Mouse (Mus musculus) embryonic facial prominence, embryonic 14.5 days (tissue): ENCODE measurements at regions not wholly inside any gene's neighbourhood (a gene's known extent, or its start where the extent isn't known, plus 50 kb on each side); places are given as distances from the start of the nearest gene placed in this dataset.

ENCODE experiments used
- ATAC-seq: fragments of 200-750 bp; cut with Nextera tagmentation; 2 replicates; pipeline ENCODE4 v1.8.0; 2017; ENCODE audit warnings: low read depth, moderate number of reproducible peaks, moderate TSS enrichment
- DNase-seq: peaks from one replicate; pipeline ENCODE4 v3.0.0-alpha.2; 2015; ENCODE audit warnings: low spot score
- H3K27ac ChIP-seq: fragments of 300-500 bp; sonication (generic); replicated peaks from 2 replicates; pipeline ENCODE4 v1.5.1; 2014; ENCODE audit warnings: low read depth, mild to moderate bottlenecking, low read length, moderate library complexity
- H3K27me3 ChIP-seq: fragments of 300-500 bp; sonication (generic); replicated peaks from 2 replicates; pipeline ENCODE4 v1.6.1; 2014; ENCODE audit warnings: low read length; ENCODE audit not compliant: control insufficient read depth, insufficient read depth
- H3K36me3 ChIP-seq: fragments of 300-500 bp; sonication (generic); 2 replicates; pipeline ENCODE4 v1.6.1; 2014; ENCODE audit warnings: low read length, mixed read lengths; ENCODE audit not compliant: control insufficient read depth, insufficient read depth
- H3K4me1 ChIP-seq: fragments of 300-500 bp; sonication (generic); 2 replicates; pipeline ENCODE4 v1.6.1; 2014; ENCODE audit warnings: antibody characterized with exemption, low read length; ENCODE audit not compliant: control insufficient read depth, insufficient read depth
- H3K4me2 ChIP-seq: fragments of 300-500 bp; sonication (generic); 2 replicates; pipeline ENCODE4 v1.6.1; 2014; ENCODE audit warnings: low read depth, mild to moderate bottlenecking, low read length, moderate library complexity, mixed read lengths
- H3K4me3 ChIP-seq: fragments of 300-500 bp; sonication (generic); 2 replicates; pipeline ENCODE4 v1.5.1; 2014; ENCODE audit warnings: low read depth, mild to moderate bottlenecking, low read length
- H3K9ac ChIP-seq: fragments of 300-500 bp; sonication (generic); 2 replicates; pipeline ENCODE4 v1.6.1; 2014; ENCODE audit warnings: low read depth, mild to moderate bottlenecking, low read length, moderate library complexity, mixed read lengths
- H3K9me3 ChIP-seq: fragments of 300-500 bp; sonication (generic); 2 replicates; pipeline ENCODE4 v1.6.1; 2016; ENCODE audit warnings: low read length; ENCODE audit not compliant: control insufficient read depth
- WGBS: fragments of 180-500 bp; shearing (Covaris S2); extraction: QIAGEN DNeasy Blood & Tissue Kit; methylation state at CpG from one replicate; pipeline ENCODE4 v1.1.7; 2014; 5-methylcytosine and 5-hydroxymethylcytosine counted together

GRCm38 (mm10) chr14:83232262-83232661 is 1211.1 kb upstream of the Pcdh17 start:
- H3K36me3 ChIP-seq, result no peaks in the 10 kb centered on the region
- H3K27ac ChIP-seq, result no peak overlapping the region
- H3K4me1 ChIP-seq, result no peaks in the 10 kb centered on the region
- no peaks in the 10 kb centered on the region for H3K9me3 ChIP-seq
- H3K4me3 ChIP-seq, result no peak overlapping the region
- 85% methylated on average over 1 of the region's 1 CpGs for WGBS
- H3K4me2 ChIP-seq, result no peak overlapping the region
- H3K27me3 ChIP-seq, result no peaks in the 10 kb centered on the region
- ATAC-seq (no peak), DNase-seq (no peak)
- H3K9ac ChIP-seq, result no peak overlapping the region

DNA sequence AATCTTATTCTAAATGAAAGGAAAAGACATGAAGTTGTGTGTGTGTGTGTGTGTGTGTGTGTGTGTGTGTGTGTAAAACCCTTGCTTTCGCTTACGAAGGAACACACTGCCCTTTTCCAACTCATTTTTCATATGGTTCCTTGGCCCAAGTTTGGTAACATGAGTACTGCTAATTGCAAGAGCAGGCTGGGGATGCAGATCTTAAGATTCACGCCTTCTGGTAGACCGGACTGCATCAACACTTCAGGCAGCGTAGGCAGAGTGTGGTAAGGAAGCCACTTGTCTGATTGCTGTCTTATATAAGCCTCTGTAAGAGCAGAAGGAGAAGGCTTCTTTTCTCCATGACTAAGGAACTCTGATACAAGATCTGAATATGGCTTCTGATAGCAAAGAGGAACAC is 1196.5 kb upstream of the Pcdh17 start:
- Histone ChIP-seq H3K4me2 (no peak overlapping the region), H3K9ac (no peak overlapping the region), H3K36me3 (no peaks in the 10 kb centered on the region), H3K9me3 (no peaks in the 10 kb centered on the region), H3K27me3 (no peaks in the 10 kb centered on the region), H3K4me1 (no peaks in the 10 kb centered on the region), H3K4me3 (no peak overlapping the region), H3K27ac (no peak overlapping the region)
- DNase-seq (no peak), ATAC-seq (no peak)
- WGBS, result 87% methylated on average over 5 of the region's 5 CpGs

- 93% methylated on average over 2 of the region's 2 CpGs for WGBS
- Histone ChIP-seq H3K4me1 (no peaks in the 10 kb centered on the region), H3K27me3 (no peaks in the 10 kb centered on the region), H3K4me3 (no peak overlapping the region), H3K9me3 (no peaks in the 10 kb centered on the region), H3K9ac (no peak overlapping the region), H3K27ac (no peak overlapping the region), H3K4me2 (no peak overlapping the region), H3K36me3 (no peaks in the 10 kb centered on the region)
- ATAC-seq (no peak), DNase-seq (no peak)
These were observed 1196.0 kb upstream of the Pcdh17 start for GRCm38 (mm10) chr14:83247405-83247804.

GRCm38 (mm10) chr14:83252922-83253321 is 1190.4 kb upstream of the Pcdh17 start:
- no peak overlapping the region for H3K4me3 ChIP-seq
- DNase-seq (no peak), ATAC-seq (no peak)
- 84% methylated on average over 2 of the region's 2 CpGs for WGBS
- no peaks in the 10 kb centered on the region for H3K4me1 ChIP-seq
- H3K36me3 ChIP-seq, result no peaks in the 10 kb centered on the region
- H3K27me3 ChIP-seq, result no peaks in the 10 kb centered on the region
- H3K4me2 ChIP-seq, result no peak overlapping the region
- H3K27ac ChIP-seq, result no peak overlapping the region
- no peak overlapping the region for H3K9ac ChIP-seq
- H3K9me3 ChIP-seq, result no peaks in the 10 kb centered on the region

DNA sequence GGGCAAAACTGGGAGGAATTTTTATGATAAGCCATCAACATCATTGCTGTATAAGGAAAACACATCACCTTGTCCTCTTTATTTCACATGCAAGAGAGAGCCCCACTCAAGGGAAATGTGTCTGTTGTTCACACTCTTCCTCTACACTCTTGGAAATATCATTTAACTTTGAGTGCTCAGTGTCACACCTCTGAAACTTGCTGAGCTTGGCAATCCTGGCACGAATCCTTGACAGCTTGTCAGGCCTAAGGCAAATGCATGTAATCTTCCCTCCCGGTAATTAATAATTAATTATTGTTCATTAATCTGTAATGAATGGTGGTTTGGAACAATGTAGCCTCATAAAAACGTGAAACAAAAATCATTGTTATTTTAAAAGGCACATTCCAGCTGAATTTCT is 1140.8 kb upstream of the Pcdh17 start:
- Histone ChIP-seq H3K36me3 (no peaks in the 10 kb centered on the region), H3K9ac (no peak overlapping the region), H3K4me3 (no peak overlapping the region), H3K27me3 (no peaks in the 10 kb centered on the region), H3K9me3 (no peaks in the 10 kb centered on the region), H3K4me1 (no peaks in the 10 kb centered on the region), H3K27ac (no peak overlapping the region), H3K4me2 (no peak overlapping the region)
- ATAC-seq (no peak), DNase-seq (no peak)
- WGBS, result 65% methylated on average over 3 of the region's 3 CpGs

GRCm38 (mm10) chr14:83320773-83321172 is 1122.6 kb upstream of the Pcdh17 start:
- Histone ChIP-seq H3K4me2 (no peak overlapping the region), H3K27me3 (no peaks in the 10 kb centered on the region), H3K36me3 (no peaks in the 10 kb centered on the region), H3K4me3 (no peak overlapping the region), H3K27ac (no peak overlapping the region), H3K9me3 (no peaks in the 10 kb centered on the region), H3K4me1 (no peaks in the 10 kb centered on the region), H3K9ac (no peak overlapping the region)
- ATAC-seq, result no peak
- DNase-seq, result peak; percentile 1
- 80% methylated on average over 3 of the region's 3 CpGs for WGBS

DNA sequence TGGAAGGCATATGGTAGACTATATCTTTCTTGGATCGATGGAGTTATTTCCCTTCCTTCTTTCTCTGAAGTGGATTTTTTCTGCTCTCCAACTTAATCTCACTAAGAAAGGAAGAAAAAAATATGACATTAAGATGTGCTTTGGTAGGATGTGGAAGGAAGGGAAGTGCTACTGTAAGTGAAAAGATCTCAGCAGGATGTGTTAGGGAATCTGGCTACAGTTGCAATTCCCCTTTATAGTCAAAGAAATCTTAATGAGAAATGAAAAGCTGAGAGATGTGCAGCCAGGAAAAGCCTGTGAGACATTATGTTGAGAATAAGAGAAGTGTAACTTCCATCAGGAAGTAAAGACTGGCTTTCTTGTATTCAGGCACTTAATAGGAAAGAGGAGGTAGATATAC is 1080.2 kb upstream of the Pcdh17 start:
- no peak overlapping the region for H3K4me2 ChIP-seq
- no peaks in the 10 kb centered on the region for H3K36me3 ChIP-seq
- DNase-seq, result no peak
- no peaks in the 10 kb centered on the region for H3K4me1 ChIP-seq
- H3K27ac ChIP-seq, result no peak overlapping the region
- 87% methylated on average over 1 of the region's 1 CpGs for WGBS
- H3K27me3 ChIP-seq, result no peaks in the 10 kb centered on the region
- H3K4me3 ChIP-seq, result no peak overlapping the region
- H3K9ac ChIP-seq, result no peak overlapping the region
- H3K9me3 ChIP-seq, result no peaks in the 10 kb centered on the region
- ATAC-seq, result no peak
